Mouse (Mus musculus): ENCODE results near the gene Rad23b. TPM values are rescaled to one million over a fixed set of nuclear protein-coding genes. Genes with fewer than 3 reads are reported as not detected.

The Rad23b gene
- polyA plus RNA-seq, 1 experiment from 2014 or later: 95.5 TPM

DNA sequence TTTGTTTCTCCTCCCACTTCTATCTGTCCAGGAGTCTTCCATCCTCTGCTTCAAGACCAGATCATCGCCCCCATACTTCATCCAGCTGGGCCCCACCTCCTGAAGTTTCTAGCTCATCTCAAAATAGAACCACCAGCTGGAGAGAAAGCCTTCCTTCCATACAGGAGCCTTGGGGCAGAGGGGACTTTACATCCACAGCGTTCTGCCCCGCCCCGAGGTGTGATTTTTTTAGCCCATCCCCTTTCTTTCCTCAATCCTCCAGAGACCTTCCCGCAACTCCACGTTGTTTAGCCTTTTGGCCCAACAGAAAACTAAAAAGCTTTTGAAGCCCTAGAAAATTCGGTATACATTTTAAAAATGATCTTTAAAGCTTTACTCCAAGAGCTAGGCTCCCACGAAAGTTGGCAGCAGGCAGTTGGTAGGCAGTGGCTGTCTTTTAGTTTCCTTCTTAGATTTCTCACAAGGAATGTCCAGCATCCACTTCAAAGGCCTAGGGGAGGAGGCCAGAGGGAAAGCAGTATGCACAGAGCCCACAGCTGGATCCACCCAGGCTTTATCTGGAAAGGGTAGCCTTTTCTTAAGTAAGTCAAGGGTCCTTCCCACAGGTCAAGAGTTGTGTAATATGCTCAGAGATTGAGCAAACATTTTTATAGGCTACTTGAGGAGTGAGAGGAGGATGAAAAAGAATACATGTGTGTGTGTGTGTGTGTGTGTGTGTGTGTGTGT lies 20.1 kb upstream of the Rad23b start:
- Histone ChIP-seq H3K27ac (ENCODE audit: low read depth, low read length) (no peak overlapping the region), H3K36me3 (ENCODE audit: control insufficient read depth, insufficient read depth, low read length) (no peaks in the 10 kb centered on the region), H3K9ac (ENCODE audit: low read length) (no peak overlapping the region), H3K27me3 (ENCODE audit: control insufficient read depth, insufficient read depth, low read length) (no peaks in the 10 kb centered on the region), H3K4me1 (ENCODE audit: control insufficient read depth, insufficient read depth, low read length) (no peaks in the 10 kb centered on the region), H3K4me2 (no peak overlapping the region), H3K4me3 (ENCODE audit: low read depth, low read length) (no peak overlapping the region), H3K9me3 (ENCODE audit: control insufficient read depth, low read length) (no peaks in the 10 kb centered on the region)
- 87% methylated on average over 8 of the region's 8 CpGs for WGBS
- DNase-seq (ENCODE audit: low spot score, missing footprints): no peak
- no peak for ATAC-seq (ENCODE audit: low FRiP score)

DNA sequence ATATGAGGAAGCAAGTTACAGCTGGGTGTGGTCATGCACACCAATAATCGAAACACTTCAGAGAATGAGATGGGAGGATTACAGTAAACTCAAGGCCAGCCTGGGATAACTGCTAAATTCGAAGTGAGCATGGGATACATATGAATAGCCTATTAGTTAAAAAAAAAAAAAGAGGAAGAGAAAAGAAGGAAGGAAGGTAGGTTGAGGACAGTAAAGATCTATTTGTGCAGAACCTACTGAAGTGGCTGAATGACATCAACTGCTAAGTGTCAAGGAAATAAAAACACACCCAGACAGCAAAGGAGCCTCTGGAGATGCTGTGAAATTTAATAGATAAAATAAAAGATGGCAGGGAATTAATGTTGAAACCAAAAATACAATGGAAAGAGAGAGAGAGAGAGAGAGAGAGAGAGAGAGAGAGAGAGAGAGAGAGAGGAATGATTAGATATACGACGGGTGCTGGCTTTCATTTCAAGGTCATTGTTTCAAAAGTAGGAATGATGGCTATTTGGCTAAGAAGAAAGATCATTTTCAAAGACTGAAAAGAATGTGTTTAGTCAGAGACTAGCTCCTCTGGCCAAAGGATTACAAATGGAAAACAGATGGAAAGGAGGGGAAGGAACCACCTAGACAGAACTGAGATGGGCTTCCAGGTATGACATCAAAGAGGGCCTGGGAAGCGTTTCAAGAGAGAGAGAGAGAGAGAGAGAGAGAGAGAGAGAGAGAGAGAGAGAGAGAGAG lies 14.6 kb upstream of the Rad23b start:
- 76% methylated on average over 5 of the region's 5 CpGs for WGBS
- no peaks in the 10 kb centered on the region for H3K9me3 ChIP-seq (ENCODE audit: control insufficient read depth, low read length)
- H3K9ac ChIP-seq (ENCODE audit: low read length): no peak overlapping the region
- DNase-seq (ENCODE audit: low spot score, missing footprints): no peak
- ATAC-seq (ENCODE audit: low FRiP score): no peak
- no peak overlapping the region for H3K27ac ChIP-seq (ENCODE audit: low read depth, low read length)
- H3K4me3 ChIP-seq (ENCODE audit: low read depth, low read length): no peak overlapping the region
- H3K27me3 ChIP-seq (ENCODE audit: control insufficient read depth, insufficient read depth, low read length): no peaks in the 10 kb centered on the region
- no peak overlapping the region for H3K4me2 ChIP-seq
- H3K36me3 ChIP-seq (ENCODE audit: control insufficient read depth, insufficient read depth, low read length): no peaks in the 10 kb centered on the region
- H3K4me1 ChIP-seq (ENCODE audit: control insufficient read depth, insufficient read depth, low read length): no peaks in the 10 kb centered on the region

DNA sequence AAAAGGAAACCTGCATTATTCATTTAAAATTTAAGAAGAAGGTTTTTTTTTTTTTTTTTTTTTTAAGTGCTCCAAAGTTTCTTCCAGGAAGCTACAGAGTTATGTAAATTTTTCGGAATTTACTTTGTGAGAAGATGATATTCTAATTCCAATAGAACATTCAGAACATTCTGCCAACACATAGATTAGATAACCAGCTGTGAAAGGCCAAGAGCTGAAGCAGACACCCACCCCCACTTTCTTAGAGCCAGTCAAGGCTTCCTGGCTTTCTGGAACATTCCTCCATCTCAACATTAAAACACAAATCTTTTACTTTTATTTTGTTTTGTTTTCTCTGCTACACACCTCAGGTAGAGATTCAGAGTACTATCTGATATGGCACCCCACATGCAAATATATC lies 10.9 kb upstream of the Rad23b start:
- no peaks in the 10 kb centered on the region for H3K36me3 ChIP-seq (ENCODE audit: control insufficient read depth, insufficient read depth, low read length)
- H3K4me2 ChIP-seq: no peak overlapping the region
- no peak overlapping the region for H3K4me3 ChIP-seq (ENCODE audit: low read depth, low read length)
- no peak overlapping the region for H3K9ac ChIP-seq (ENCODE audit: low read length)
- H3K27ac ChIP-seq (ENCODE audit: low read depth, low read length): no peak overlapping the region
- H3K4me1 ChIP-seq (ENCODE audit: control insufficient read depth, insufficient read depth, low read length): no peaks in the 10 kb centered on the region
- DNase-seq (ENCODE audit: low spot score, missing footprints) (no peak), ATAC-seq (ENCODE audit: low FRiP score) (no peak)
- WGBS: 67% methylated on average over 1 of the region's 1 CpGs
- no peaks in the 10 kb centered on the region for H3K9me3 ChIP-seq (ENCODE audit: control insufficient read depth, low read length)
- no peaks in the 10 kb centered on the region for H3K27me3 ChIP-seq (ENCODE audit: control insufficient read depth, insufficient read depth, low read length)

DNA sequence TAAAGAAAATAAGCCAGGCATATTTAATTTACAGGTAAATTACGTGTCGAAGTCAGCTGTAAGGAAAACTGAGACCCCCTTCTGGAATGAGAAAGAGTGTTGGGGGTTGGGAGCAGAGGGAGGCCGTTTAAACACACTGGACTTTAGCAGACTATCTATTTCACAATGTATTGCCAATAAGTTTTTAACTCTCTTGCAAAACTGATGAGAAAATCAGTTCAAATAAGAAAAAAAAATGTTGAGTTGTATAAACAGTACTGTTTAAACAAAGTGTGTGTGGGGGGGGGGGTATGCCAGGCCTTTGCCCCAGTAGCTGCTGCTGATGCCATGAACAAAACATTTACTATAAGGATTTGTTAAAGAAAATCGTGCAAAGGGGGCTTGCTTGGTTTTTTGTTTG lies 10.5 kb upstream of the Rad23b start:
- Histone ChIP-seq H3K9ac (ENCODE audit: low read length) (no peak overlapping the region), H3K36me3 (ENCODE audit: control insufficient read depth, insufficient read depth, low read length) (no peaks in the 10 kb centered on the region), H3K27me3 (ENCODE audit: control insufficient read depth, insufficient read depth, low read length) (no peaks in the 10 kb centered on the region), H3K9me3 (ENCODE audit: control insufficient read depth, low read length) (no peaks in the 10 kb centered on the region), H3K27ac (ENCODE audit: low read depth, low read length) (no peak overlapping the region), H3K4me3 (ENCODE audit: low read depth, low read length) (no peak overlapping the region), H3K4me2 (no peak overlapping the region), H3K4me1 (ENCODE audit: control insufficient read depth, insufficient read depth, low read length) (no peaks in the 10 kb centered on the region)
- ATAC-seq (ENCODE audit: low FRiP score) (no peak), DNase-seq (ENCODE audit: low spot score, missing footprints) (no peak)
- WGBS: 77% methylated on average over 4 of the region's 4 CpGs

DNA sequence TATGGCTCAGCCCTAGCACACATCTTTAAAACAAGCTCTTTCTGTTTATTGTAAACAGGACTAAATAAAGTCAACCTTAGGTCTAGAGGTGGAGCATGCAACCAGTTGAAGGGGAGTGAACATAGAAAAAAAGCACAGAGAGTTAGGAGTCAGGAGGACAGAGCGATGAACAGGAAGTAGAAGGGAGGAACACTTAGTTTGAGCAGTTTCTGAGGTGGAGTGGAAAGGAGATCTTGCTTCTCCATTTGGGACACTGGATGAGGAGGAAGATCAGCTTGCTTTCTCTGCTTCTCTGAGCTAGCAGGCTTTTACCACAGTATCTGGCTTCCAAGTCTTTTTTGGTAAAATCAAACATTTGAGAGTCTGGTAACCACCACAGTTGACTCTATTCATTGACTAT lies 8.0 kb upstream of the Rad23b start:
- WGBS: 96% methylated on average over 1 of the region's 1 CpGs

DNA sequence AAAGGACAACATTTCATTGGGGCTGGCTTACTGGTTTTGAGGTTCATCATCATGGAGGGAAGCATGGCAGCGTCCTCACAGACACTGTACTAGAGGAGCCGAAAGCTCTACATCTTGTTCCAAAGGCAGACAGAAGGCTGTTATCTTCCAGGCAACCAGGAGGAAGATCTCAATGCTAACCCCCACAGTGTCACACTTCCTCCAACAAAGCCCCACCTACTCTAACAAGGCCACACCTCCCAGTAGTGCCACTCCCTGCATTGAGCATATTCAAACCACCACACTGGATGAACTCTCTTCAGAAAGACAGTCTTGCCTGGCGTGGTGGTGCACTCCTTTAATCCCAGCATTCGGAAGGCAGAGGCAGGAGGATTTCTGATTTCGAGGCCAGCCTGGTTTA lies 7.2 kb upstream of the Rad23b start:
- no peak for ATAC-seq (ENCODE audit: low FRiP score)
- WGBS: 90% methylated on average over 5 of the region's 5 CpGs
- H3K9me3 ChIP-seq (ENCODE audit: control insufficient read depth, low read length): no peaks in the 10 kb centered on the region
- H3K36me3 ChIP-seq (ENCODE audit: control insufficient read depth, insufficient read depth, low read length): no peaks in the 10 kb centered on the region
- no peaks in the 10 kb centered on the region for H3K27me3 ChIP-seq (ENCODE audit: control insufficient read depth, insufficient read depth, low read length)
- H3K9ac ChIP-seq (ENCODE audit: low read length): no peak overlapping the region
- H3K4me2 ChIP-seq: no peak overlapping the region
- no peak overlapping the region for H3K27ac ChIP-seq (ENCODE audit: low read depth, low read length)
- no peak for DNase-seq (ENCODE audit: low spot score, missing footprints)
- no peak overlapping the region for H3K4me3 ChIP-seq (ENCODE audit: low read depth, low read length)
- H3K4me1 ChIP-seq (ENCODE audit: control insufficient read depth, insufficient read depth, low read length): no peaks in the 10 kb centered on the region

More for the DNA sequence above, 8.0 kb upstream of the Rad23b start:
- Histone ChIP-seq H3K4me2 (no peak overlapping the region), H3K27ac (ENCODE audit: low read depth, low read length) (no peak overlapping the region), H3K36me3 (ENCODE audit: control insufficient read depth, insufficient read depth, low read length) (no peaks in the 10 kb centered on the region), H3K4me1 (ENCODE audit: control insufficient read depth, insufficient read depth, low read length) (no peaks in the 10 kb centered on the region), H3K4me3 (ENCODE audit: low read depth, low read length) (no peak overlapping the region), H3K9ac (ENCODE audit: low read length) (no peak overlapping the region), H3K27me3 (ENCODE audit: control insufficient read depth, insufficient read depth, low read length) (no peaks in the 10 kb centered on the region), H3K9me3 (ENCODE audit: control insufficient read depth, low read length) (no peaks in the 10 kb centered on the region)
- no peak for ATAC-seq (ENCODE audit: low FRiP score)
- DNase-seq (ENCODE audit: low spot score, missing footprints): no peak

DNA sequence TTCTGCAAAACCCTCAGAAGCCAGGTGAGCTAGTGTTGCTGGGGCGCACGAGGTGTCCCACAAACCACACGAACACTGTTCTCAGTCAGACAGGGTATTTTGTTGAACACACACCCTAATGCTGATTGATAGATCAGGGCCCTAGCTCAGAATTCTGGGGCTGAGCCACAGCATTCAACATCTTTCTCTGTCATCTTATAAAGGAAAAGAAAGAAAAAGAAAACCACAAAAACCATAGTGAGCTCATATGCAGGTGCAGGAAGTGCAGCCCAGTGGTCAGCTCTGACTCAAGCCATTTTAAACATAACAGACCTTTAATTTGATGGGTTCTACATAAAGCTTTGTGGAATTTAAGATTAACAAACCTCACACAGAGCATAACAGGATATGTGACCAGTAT lies 6.6 kb upstream of the Rad23b start:
- Histone ChIP-seq H3K4me3 (ENCODE audit: low read depth, low read length) (no peak overlapping the region), H3K27me3 (ENCODE audit: control insufficient read depth, insufficient read depth, low read length) (no peaks in the 10 kb centered on the region), H3K27ac (ENCODE audit: low read depth, low read length) (no peak overlapping the region), H3K36me3 (ENCODE audit: control insufficient read depth, insufficient read depth, low read length) (no peaks in the 10 kb centered on the region), H3K4me1 (ENCODE audit: control insufficient read depth, insufficient read depth, low read length) (no peaks in the 10 kb centered on the region), H3K9ac (ENCODE audit: low read length) (no peak overlapping the region), H3K9me3 (ENCODE audit: control insufficient read depth, low read length) (no peaks in the 10 kb centered on the region), H3K4me2 (no peak overlapping the region)
- DNase-seq (ENCODE audit: low spot score, missing footprints) (no peak), ATAC-seq (ENCODE audit: low FRiP score) (no peak)
- 96% methylated on average over 3 of the region's 3 CpGs for WGBS

DNA sequence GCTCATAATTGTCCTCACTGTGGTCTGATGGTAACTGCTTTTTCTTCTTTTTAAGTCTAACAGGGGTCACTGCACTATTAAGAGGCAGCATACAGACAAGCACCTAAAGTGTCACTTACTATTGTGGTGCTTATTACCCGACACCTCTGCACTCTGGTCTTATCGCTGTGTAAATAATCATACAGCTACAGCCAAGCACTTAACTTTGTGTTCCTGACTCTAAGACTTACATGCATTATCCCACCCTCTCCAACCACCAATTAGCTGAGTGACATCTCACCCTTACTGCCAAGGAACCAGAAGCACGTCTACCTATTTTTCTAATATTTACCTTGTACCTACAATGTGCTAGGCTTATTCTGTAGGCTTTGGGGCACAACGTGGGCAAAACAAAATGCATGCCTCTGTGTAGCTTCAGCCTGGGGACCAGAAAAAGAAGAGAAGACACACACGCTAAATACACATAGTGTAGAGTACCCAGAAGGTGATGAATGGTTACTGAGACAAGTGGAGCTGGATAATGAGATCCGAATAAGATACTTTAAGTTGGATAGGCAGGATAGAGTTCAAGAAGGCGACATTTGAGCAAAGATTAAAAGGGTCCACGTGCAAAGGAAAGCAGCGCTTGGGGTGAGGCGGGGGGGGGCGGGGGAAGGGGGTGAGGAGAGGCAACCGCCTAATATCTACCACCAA lies 938 bp upstream of the Rad23b start:
- no peaks in the 10 kb centered on the region for H3K27me3 ChIP-seq (ENCODE audit: control insufficient read depth, insufficient read depth, low read length)
- 11% methylated on average over 11 of the region's 12 CpGs for WGBS
- DNase-seq (ENCODE audit: low spot score, missing footprints): peak; percentile 91
- H3K9me3 ChIP-seq (ENCODE audit: control insufficient read depth, low read length): no peaks in the 10 kb centered on the region
- peak overlapping the region; percentile 57 for H3K4me2 ChIP-seq
- no peak for ATAC-seq (ENCODE audit: low FRiP score)
- H3K27ac ChIP-seq (ENCODE audit: low read depth, low read length): peak overlapping the region; percentile 64
- H3K4me3 ChIP-seq (ENCODE audit: low read depth, low read length): peak overlapping the region; percentile 98
- peak overlapping the region; percentile 48 for H3K9ac ChIP-seq (ENCODE audit: low read length)
- H3K36me3 ChIP-seq (ENCODE audit: control insufficient read depth, insufficient read depth, low read length): no peaks in the 10 kb centered on the region
- H3K4me1 ChIP-seq (ENCODE audit: control insufficient read depth, insufficient read depth, low read length): peaks cover 14% of the 10 kb centered on the region

Measured in midbrain, embryonic 11.5 days (tissue).